Mouse (Mus musculus): Measurements from ENCODE around the gene Smim6.

Smim6 gene

GRCm38 (mm10) chr11:115911632-115912376 lies at the start of gene Smim6:
TSS of gene Smim6 (plus strand) at chr11:115912017.
- no peak for DNase-seq (ENCODE audit: low read depth, low spot score)

- DNase-seq (ENCODE audit: low read depth, low spot score) = no peak
Measured at GRCm38 (mm10) chr11:115863895-115864294, 47.9 kb upstream of the Smim6 start.

- DNase-seq (ENCODE audit: low read depth, low spot score) = no peak
Measured at GRCm38 (mm10) chr11:115869393-115869792, 42.4 kb upstream of the Smim6 start.

- no peak for DNase-seq (ENCODE audit: low read depth, low spot score)
Measured at GRCm38 (mm10) chr11:115872437-115872836, 39.4 kb upstream of the Smim6 start.

- DNase-seq (ENCODE audit: low read depth, low spot score) = no peak
Measured at GRCm38 (mm10) chr11:115875935-115876334, 35.9 kb upstream of the Smim6 start.

GRCm38 (mm10) chr11:115876438-115876837 lies 35.4 kb upstream of the Smim6 start:
- DNase-seq (ENCODE audit: low read depth, low spot score) = no peak

- DNase-seq (ENCODE audit: low read depth, low spot score) = no peak
Measured at GRCm38 (mm10) chr11:115877174-115877755, 34.6 kb upstream of the Smim6 start.

GRCm38 (mm10) chr11:115878071-115878470 lies 33.7 kb upstream of the Smim6 start:
- DNase-seq (ENCODE audit: low read depth, low spot score) = no peak

- no peak for DNase-seq (ENCODE audit: low read depth, low spot score)
Measured at GRCm38 (mm10) chr11:115881002-115881401, 30.8 kb upstream of the Smim6 start.

- no peak for DNase-seq (ENCODE audit: low read depth, low spot score)
Measured at GRCm38 (mm10) chr11:115883251-115883650, 28.6 kb upstream of the Smim6 start.

GRCm38 (mm10) chr11:115884361-115884760 lies 27.5 kb upstream of the Smim6 start:
- no peak for DNase-seq (ENCODE audit: low read depth, low spot score)

- no peak for DNase-seq (ENCODE audit: low read depth, low spot score)
Measured at GRCm38 (mm10) chr11:115885281-115885680, 26.5 kb upstream of the Smim6 start.

GRCm38 (mm10) chr11:115886446-115886845 lies 25.4 kb upstream of the Smim6 start:
- no peak for DNase-seq (ENCODE audit: low read depth, low spot score)

GRCm38 (mm10) chr11:115888020-115888419 lies 23.8 kb upstream of the Smim6 start:
- DNase-seq (ENCODE audit: low read depth, low spot score) = no peak

- no peak for DNase-seq (ENCODE audit: low read depth, low spot score)
Measured at GRCm38 (mm10) chr11:115889159-115889558, 22.7 kb upstream of the Smim6 start.

- DNase-seq (ENCODE audit: low read depth, low spot score) = no peak
Measured at GRCm38 (mm10) chr11:115892213-115892612, 19.6 kb upstream of the Smim6 start.

- DNase-seq (ENCODE audit: low read depth, low spot score) = no peak
Measured at GRCm38 (mm10) chr11:115893071-115893470, 18.7 kb upstream of the Smim6 start.

GRCm38 (mm10) chr11:115894755-115895520 lies 16.9 kb upstream of the Smim6 start:
- DNase-seq (ENCODE audit: low read depth, low spot score) = peak; percentile 23

- DNase-seq (ENCODE audit: low read depth, low spot score) = no peak
Measured at GRCm38 (mm10) chr11:115898446-115898845, 13.4 kb upstream of the Smim6 start.

GRCm38 (mm10) chr11:115898886-115899285 lies 12.9 kb upstream of the Smim6 start:
- peak; percentile 9 for DNase-seq (ENCODE audit: low read depth, low spot score)

GRCm38 (mm10) chr11:115899486-115900266 lies 12.1 kb upstream of the Smim6 start, which contains the start of gene Smim5:
TSS of gene Smim5 (plus strand) at chr11:115899966.
- DNase-seq (ENCODE audit: low read depth, low spot score) = no peak
